Mouse (Mus musculus): ENCODE data around the gene Gm10300.

The Gm10300 gene

GRCm38 (mm10) chr4:132079555-132080275 is 5.2 kb downstream of the Gm10300 start:
- DNase-seq (ENCODE audit: low spot score), result no peak

GRCm38 (mm10) chr4:132080492-132080983 is 6.0 kb downstream of the Gm10300 start:
- DNase-seq (ENCODE audit: low spot score), result no peak

- no peak for DNase-seq (ENCODE audit: low spot score)
Observed at GRCm38 (mm10) chr4:132085114-132085513, 10.6 kb downstream of the Gm10300 start.

- DNase-seq (ENCODE audit: low spot score), result no peak
Observed at GRCm38 (mm10) chr4:132088921-132089320, 14.4 kb downstream of the Gm10300 start.

GRCm38 (mm10) chr4:132093136-132093535 is 18.6 kb downstream of the Gm10300 start:
- no peak for DNase-seq (ENCODE audit: low spot score)

- no peak for DNase-seq (ENCODE audit: low spot score)
Observed at GRCm38 (mm10) chr4:132093928-132094327, 19.4 kb downstream of the Gm10300 start.

- DNase-seq (ENCODE audit: low spot score), result no peak
Observed at GRCm38 (mm10) chr4:132095043-132095442, 20.5 kb downstream of the Gm10300 start.

GRCm38 (mm10) chr4:132099548-132099947 is 25.1 kb downstream of the Gm10300 start:
- no peak for DNase-seq (ENCODE audit: low spot score)

- no peak for DNase-seq (ENCODE audit: low spot score)
Observed at GRCm38 (mm10) chr4:132101152-132101551, 26.7 kb downstream of the Gm10300 start.

- DNase-seq (ENCODE audit: low spot score), result no peak
Observed at GRCm38 (mm10) chr4:132108221-132108620, 33.7 kb downstream of the Gm10300 start.

GRCm38 (mm10) chr4:132111227-132111626 is 36.7 kb downstream of the Gm10300 start:
- no peak for DNase-seq (ENCODE audit: low spot score)

- no peak for DNase-seq (ENCODE audit: low spot score)
Observed at GRCm38 (mm10) chr4:132113411-132114095, 39.1 kb downstream of the Gm10300 start.

- no peak for DNase-seq (ENCODE audit: low spot score)
Observed at GRCm38 (mm10) chr4:132116315-132116714, 41.8 kb downstream of the Gm10300 start.

- DNase-seq (ENCODE audit: low spot score), result peak; percentile 26
Observed at GRCm38 (mm10) chr4:132119566-132119965, 45.1 kb downstream of the Gm10300 start.

- DNase-seq (ENCODE audit: low spot score), result no peak
Observed at GRCm38 (mm10) chr4:132121674-132122073, 47.2 kb downstream of the Gm10300 start.

- DNase-seq (ENCODE audit: low spot score), result no peak
Observed at GRCm38 (mm10) chr4:132123166-132123565, 48.7 kb downstream of the Gm10300 start.
